Mouse (Mus musculus): ENCODE data around the gene Bad.

DNA sequence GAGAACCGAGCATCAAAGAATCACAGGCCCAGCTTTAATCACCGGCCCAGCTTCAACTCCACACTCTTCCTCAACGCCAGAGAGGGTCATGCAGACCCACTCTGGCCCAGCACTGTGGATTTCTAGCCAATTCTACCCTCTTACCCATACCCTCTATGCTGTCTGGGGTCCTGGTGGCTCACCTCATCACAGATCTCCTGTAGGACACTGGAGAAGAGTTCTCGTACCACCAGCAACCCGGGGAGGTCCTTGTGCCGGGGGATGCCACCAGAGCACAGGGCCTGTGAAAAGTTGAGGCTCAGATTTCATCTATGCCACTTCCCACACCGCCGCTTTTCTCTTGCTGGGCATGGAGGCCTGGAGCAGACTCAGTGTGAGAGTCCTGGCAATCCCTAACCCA lies 52.8 kb downstream of the Bad start:
- TF ChIP-seq GATA1 (IDR thresholded peaks at IDR 0.05; ENCODE audit: borderline replicate concordance, low read length) (no peak), FLI1 (IDR thresholded peaks at IDR 0.05; ENCODE audit: low read length) (no peak)
